Mouse (Mus musculus): ENCODE data around the gene Olfr576. TPM values are rescaled to one million over a fixed set of nuclear protein-coding genes. Genes with fewer than 3 reads are reported as not detected.

The Olfr576 gene
- polyA plus RNA-seq, 1 experiment from 2014 or later = not detected

- H3K27ac ChIP-seq (replicated peaks) = no peak within 1 kb of the TSS
- H3K36me3 ChIP-seq = no peaks in the 10 kb centered on the region
- H3K27me3 ChIP-seq = no peaks in the 10 kb centered on the region
- H3K4me1 ChIP-seq (replicated peaks) = no peaks in the 10 kb centered on the region
- H3K4me3 ChIP-seq = no peak within 1 kb of the TSS
- H3K4me2 ChIP-seq = no peak within 1 kb of the TSS
- no peaks in the 10 kb centered on the region for H3K9me3 ChIP-seq
- no peak for ATAC-seq (ENCODE audit: low FRiP score, low read depth)
- H3K9ac ChIP-seq = no peak within 1 kb of the TSS
- 76% methylated on average over 1 of the region's 1 CpGs for WGBS
Measured at GRCm38 (mm10) chr7:102958593-102958992, 3.9 kb upstream of the Olfr576 start, which contains the start of gene Olfr575. TSS of gene Olfr575 (minus strand) at chr7:102958775.

GRCm38 (mm10) chr7:102974399-102974798 lies 11.9 kb downstream of the Olfr576 start:
- no peak overlapping the region for H3K4me2 ChIP-seq
- no peak overlapping the region for H3K9ac ChIP-seq
- H3K27me3 ChIP-seq = no peaks in the 10 kb centered on the region
- H3K4me3 ChIP-seq = no peak overlapping the region
- 63% methylated on average over 1 of the region's 1 CpGs for WGBS
- no peaks in the 10 kb centered on the region for H3K36me3 ChIP-seq
- H3K27ac ChIP-seq (replicated peaks) = no peak overlapping the region
- no peak for ATAC-seq (ENCODE audit: low FRiP score, low read depth)
- H3K9me3 ChIP-seq = no peaks in the 10 kb centered on the region
- no peaks in the 10 kb centered on the region for H3K4me1 ChIP-seq (replicated peaks)

GRCm38 (mm10) chr7:102975843-102976242 lies 13.4 kb downstream of the Olfr576 start, which contains the start of gene Olfr577:
TSS of gene Olfr577 (minus strand) at chr7:102975943.
- Histone ChIP-seq H3K9ac (no peak within 1 kb of the TSS), H3K27me3 (no peaks in the 10 kb centered on the region), H3K4me2 (no peak within 1 kb of the TSS), H3K9me3 (no peaks in the 10 kb centered on the region), H3K4me1 (replicated peaks) (no peaks in the 10 kb centered on the region), H3K36me3 (no peaks in the 10 kb centered on the region), H3K27ac (replicated peaks) (no peak within 1 kb of the TSS), H3K4me3 (no peak within 1 kb of the TSS)
- 83% methylated on average over 2 of the region's 2 CpGs for WGBS
- ATAC-seq (ENCODE audit: low FRiP score, low read depth) = no peak

- Histone ChIP-seq H3K36me3 (no peaks in the 10 kb centered on the region), H3K27me3 (no peaks in the 10 kb centered on the region), H3K4me2 (no peak within 1 kb of the TSS), H3K4me3 (no peak within 1 kb of the TSS), H3K27ac (replicated peaks) (no peak within 1 kb of the TSS), H3K9me3 (no peaks in the 10 kb centered on the region), H3K4me1 (replicated peaks) (no peaks in the 10 kb centered on the region), H3K9ac (no peak within 1 kb of the TSS)
- no peak for ATAC-seq (ENCODE audit: low FRiP score, low read depth)
- WGBS = 78% methylated on average over 3 of the region's 3 CpGs
Measured at GRCm38 (mm10) chr7:102989224-102989623, 26.8 kb downstream of the Olfr576 start, which contains the start of gene Olfr578. TSS of gene Olfr578 (minus strand) at chr7:102989324.

Other genes starting within 250 kb of the Olfr576 start
- not detected in 2 replicates for gene Olfr33, start 243.6 kb upstream of the Olfr576 start, polyA plus RNA-seq (2015; fragmentation: Nextera tagmentation; extraction: Ambion mirVana)
- not detected in 2 replicates for gene Olfr559, start 235.2 kb upstream of the Olfr576 start, polyA plus RNA-seq (2015; fragmentation: Nextera tagmentation; extraction: Ambion mirVana)
- gene Olfr560, start 203.3 kb upstream of the Olfr576 start, polyA plus RNA-seq (2015; fragmentation: Nextera tagmentation; extraction: Ambion mirVana) = not detected in 2 replicates
- 0.12 TPM in 1 of 2 replicates, not detected in the other for gene Olfr78, start 203.2 kb upstream of the Olfr576 start, polyA plus RNA-seq (2015; fragmentation: Nextera tagmentation; extraction: Ambion mirVana)
- not detected in 2 replicates for gene Olfr561, start 191.4 kb upstream of the Olfr576 start, polyA plus RNA-seq (2015; fragmentation: Nextera tagmentation; extraction: Ambion mirVana)
- gene Olfr564, start 159.2 kb upstream of the Olfr576 start, polyA plus RNA-seq (2015; fragmentation: Nextera tagmentation; extraction: Ambion mirVana) = not detected in 2 replicates
- gene Olfr566, start 103.9 kb upstream of the Olfr576 start, polyA plus RNA-seq (2015; fragmentation: Nextera tagmentation; extraction: Ambion mirVana) = not detected in 2 replicates
- gene Olfr568, start 85.5 kb upstream of the Olfr576 start, polyA plus RNA-seq (2015; fragmentation: Nextera tagmentation; extraction: Ambion mirVana) = not detected in 2 replicates
- gene Olfr569, start 71.8 kb upstream of the Olfr576 start, polyA plus RNA-seq (2015; fragmentation: Nextera tagmentation; extraction: Ambion mirVana) = not detected in 2 replicates
- 0.14 TPM in 1 of 2 replicates, not detected in the other for gene Olfr570, start 68.1 kb upstream of the Olfr576 start, polyA plus RNA-seq (2015; fragmentation: Nextera tagmentation; extraction: Ambion mirVana)
- not detected in 2 replicates for gene Olfr571, start 45.1 kb upstream of the Olfr576 start, polyA plus RNA-seq (2015; fragmentation: Nextera tagmentation; extraction: Ambion mirVana)
- not detected in 2 replicates for gene Olfr572, start 38.3 kb upstream of the Olfr576 start, polyA plus RNA-seq (2015; fragmentation: Nextera tagmentation; extraction: Ambion mirVana)
- gene Olfr573-ps1, start 20.1 kb upstream of the Olfr576 start, polyA plus RNA-seq (2015; fragmentation: Nextera tagmentation; extraction: Ambion mirVana) = not detected in 2 replicates
- gene Olfr574, start 14.2 kb upstream of the Olfr576 start, polyA plus RNA-seq (2015; fragmentation: Nextera tagmentation; extraction: Ambion mirVana) = not detected in 2 replicates
- gene Olfr575, start 3.9 kb upstream of the Olfr576 start, polyA plus RNA-seq (2015; fragmentation: Nextera tagmentation; extraction: Ambion mirVana) = not detected in 2 replicates
- gene Olfr577, start 13.3 kb downstream of the Olfr576 start, polyA plus RNA-seq (2015; fragmentation: Nextera tagmentation; extraction: Ambion mirVana) = not detected in 2 replicates
- gene Olfr578, start 26.7 kb downstream of the Olfr576 start, polyA plus RNA-seq (2015; fragmentation: Nextera tagmentation; extraction: Ambion mirVana) = not detected in 2 replicates
- gene Olfr582, start 75.4 kb downstream of the Olfr576 start, polyA plus RNA-seq (2015; fragmentation: Nextera tagmentation; extraction: Ambion mirVana) = not detected in 2 replicates
- gene Olfr583, start 88.6 kb downstream of the Olfr576 start, polyA plus RNA-seq (2015; fragmentation: Nextera tagmentation; extraction: Ambion mirVana) = not detected in 2 replicates
- not detected in 2 replicates for gene Olfr584, start 119.2 kb downstream of the Olfr576 start, polyA plus RNA-seq (2015; fragmentation: Nextera tagmentation; extraction: Ambion mirVana)
- not detected in 2 replicates for gene Olfr585, start 135.1 kb downstream of the Olfr576 start, polyA plus RNA-seq (2015; fragmentation: Nextera tagmentation; extraction: Ambion mirVana)
- not detected in 2 replicates for gene Olfr586, start 163.0 kb downstream of the Olfr576 start, polyA plus RNA-seq (2015; fragmentation: Nextera tagmentation; extraction: Ambion mirVana)
- not detected in 2 replicates for gene Olfr588-ps1, start 178.2 kb downstream of the Olfr576 start, polyA plus RNA-seq (2015; fragmentation: Nextera tagmentation; extraction: Ambion mirVana)
- gene Olfr589, start 193.7 kb downstream of the Olfr576 start, polyA plus RNA-seq (2015; fragmentation: Nextera tagmentation; extraction: Ambion mirVana) = not detected in 2 replicates
- not detected in 2 replicates for gene Olfr591, start 215.7 kb downstream of the Olfr576 start, polyA plus RNA-seq (2015; fragmentation: Nextera tagmentation; extraction: Ambion mirVana)
- gene Olfr592, start 222.1 kb downstream of the Olfr576 start, polyA plus RNA-seq (2015; fragmentation: Nextera tagmentation; extraction: Ambion mirVana) = not detected in 2 replicates
- gene Olfr593, start 249.2 kb downstream of the Olfr576 start, polyA plus RNA-seq (2015; fragmentation: Nextera tagmentation; extraction: Ambion mirVana) = not detected in 2 replicates

All from hindbrain, embryonic 15.5 days (tissue).